Mouse (Mus musculus) B cell, adult 62 days (primary cell): Measurements from ENCODE around the gene Svip. TPM values are rescaled to one million over a fixed set of nuclear protein-coding genes. Genes with fewer than 3 reads are reported as not detected.

ENCODE experiments used
- total RNA-seq: library from RNA; stranded (reverse); gene quantifications from 4 replicates; pipeline ENCODE4 v1.2.4, GENCODE M21; 2023

Svip gene
- total RNA-seq: 0.49 to 3.2 TPM (median 1.0 TPM) in 4 replicates

GRCm38 (mm10) chr7:52005511-52006295 is at the start of gene Svip:
TSS of gene Svip (minus strand) at chr7:52006018.

GRCm38 (mm10) chr7:52015628-52016027 is 9.8 kb upstream of the Svip start, which contains the start of gene 1700015G11Rik:
TSS of gene 1700015G11Rik (minus strand) at chr7:52015728.

Other genes with a start within 250 kb of the Svip start
- 3.4 to 6.7 TPM (median 4.8 TPM) in 4 replicates for gene Gas2, start 144.0 kb downstream of the Svip start, total RNA-seq
- 3.2 to 5.4 TPM (median 3.8 TPM) in 4 replicates for gene Fancf, start 143.8 kb downstream of the Svip start, total RNA-seq
- not detected in 4 replicates for gene 1700015G11Rik, start 9.7 kb upstream of the Svip start, total RNA-seq